Mouse (Mus musculus) limb, embryonic 12.5 days (tissue): ENCODE data around the gene Mfrp. TPM values are rescaled to one million over a fixed set of nuclear protein-coding genes. Genes with fewer than 3 reads are reported as not detected.

Experiments
- ATAC-seq: fragments of 200-750 bp; cut with Nextera tagmentation; 2 replicates; pipeline ENCODE4 v1.8.0; 2017; ENCODE audit warnings: low read depth, moderate TSS enrichment; ENCODE audit not compliant: insufficient number of reproducible peaks, insufficient read depth, low FRiP score, low TSS enrichment
- H3K27ac ChIP-seq: fragments of 300-500 bp; sonication (generic); 2 replicates; pipeline ENCODE4 v1.5.1; 2016; ENCODE audit warnings: mild to moderate bottlenecking, moderate library complexity
- H3K27me3 ChIP-seq: fragments of 300-500 bp; sonication (generic); 2 replicates; pipeline ENCODE4 v1.6.1; 2016; ENCODE audit warnings: mild to moderate bottlenecking, moderate library complexity
- H3K36me3 ChIP-seq: fragments of 300-500 bp; sonication (generic); 2 replicates; pipeline ENCODE4 v1.6.1; 2016; ENCODE audit warnings: mild to moderate bottlenecking, moderate library complexity
- H3K4me1 ChIP-seq: fragments of 300-500 bp; sonication (generic); replicated peaks from 2 replicates; pipeline ENCODE4 v1.6.1; 2016
- H3K4me2 ChIP-seq: fragments of 300-500 bp; sonication (generic); 2 replicates; pipeline ENCODE4 v1.6.1; 2016; ENCODE audit warnings: mild to moderate bottlenecking, moderate library complexity
- H3K4me3 ChIP-seq: fragments of 300-500 bp; sonication (generic); replicated peaks from 2 replicates; pipeline ENCODE4 v1.5.1; 2016; ENCODE audit warnings: mild to moderate bottlenecking
- H3K9ac ChIP-seq: fragments of 300-500 bp; sonication (generic); replicated peaks from 2 replicates; pipeline ENCODE4 v1.6.1; 2016; ENCODE audit warnings: mild to moderate bottlenecking, moderate library complexity
- H3K9me3 ChIP-seq: fragments of 300-500 bp; sonication (generic); 2 replicates; pipeline ENCODE4 v1.6.1; 2016; ENCODE audit warnings: mild to moderate bottlenecking, moderate library complexity
- WGBS: fragments of 180-500 bp; shearing (Covaris S2); methylation state at CpG from one replicate; pipeline ENCODE4 v1.1.7; 2016; 5-methylcytosine and 5-hydroxymethylcytosine counted together
- polyA plus RNA-seq: library from polyadenylated mRNA; unstranded; fragments of >200 nt; fragmentation: Nextera tagmentation; extraction: Ambion mirVana; gene quantifications from 2 replicates; pipeline ENCODE4 v1.2.1, GENCODE M21; 2016

Mfrp gene
- polyA plus RNA-seq, 1 experiment from 2014 or later, result 0.29 TPM

DNA sequence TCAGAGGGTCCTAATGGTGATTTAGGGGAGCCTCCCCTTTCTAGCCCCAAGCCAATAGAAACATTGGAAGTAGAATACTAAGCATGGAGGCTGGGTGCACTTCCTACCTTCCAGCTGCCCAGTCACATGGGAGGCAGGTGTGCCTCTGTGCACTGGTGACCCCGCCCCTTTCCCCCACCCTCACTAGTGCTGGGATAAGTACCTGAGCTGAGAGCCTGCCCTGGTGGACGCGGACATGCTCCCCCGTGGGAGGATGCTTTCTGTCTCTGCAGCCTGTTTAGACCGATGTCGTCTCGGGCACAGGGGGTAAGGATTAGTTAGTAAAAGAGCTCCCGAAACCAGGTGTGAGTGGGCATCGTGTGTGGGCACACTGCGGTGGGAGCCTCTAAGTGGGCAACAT lies 14.6 kb upstream of the Mfrp start:
- H3K36me3 ChIP-seq, result peaks cover 16% of the 10 kb centered on the region
- H3K27me3 ChIP-seq, result peaks cover 51% of the 10 kb centered on the region
- no peak overlapping the region for H3K9ac ChIP-seq
- ATAC-seq, result no peak
- H3K9me3 ChIP-seq, result no peaks in the 10 kb centered on the region
- no peak overlapping the region for H3K27ac ChIP-seq
- H3K4me1 ChIP-seq, result peaks cover 42% of the 10 kb centered on the region
- WGBS, result 41% methylated on average over 10 of the region's 10 CpGs
- H3K4me2 ChIP-seq, result no peak overlapping the region
- H3K4me3 ChIP-seq, result no peak overlapping the region

- Histone ChIP-seq H3K4me3 (no peak overlapping the region), H3K36me3 (peaks cover 21% of the 10 kb centered on the region), H3K4me1 (peaks cover 38% of the 10 kb centered on the region), H3K9ac (no peak overlapping the region), H3K27me3 (peaks cover 47% of the 10 kb centered on the region), H3K9me3 (no peaks in the 10 kb centered on the region), H3K4me2 (peak overlapping the region; percentile 11; the same call in 1 of the 2 replicates), H3K27ac (no peak overlapping the region)
- 4% methylated on average over 15 of the region's 15 CpGs for WGBS
- ATAC-seq, result no peak
Observed at GRCm38 (mm10) chr9:44087761-44088455, 13.6 kb upstream of the Mfrp start.

- H3K36me3 ChIP-seq, result peaks cover 28% of the 10 kb centered on the region
- H3K9me3 ChIP-seq, result no peaks in the 10 kb centered on the region
- H3K4me1 ChIP-seq, result peaks cover 32% of the 10 kb centered on the region
- H3K4me2 ChIP-seq, result no peak overlapping the region
- no peak for ATAC-seq
- no peak overlapping the region for H3K4me3 ChIP-seq
- H3K9ac ChIP-seq, result no peak overlapping the region
- 60% methylated on average over 12 of the region's 12 CpGs for WGBS
- peaks cover 35% of the 10 kb centered on the region for H3K27me3 ChIP-seq
- no peak overlapping the region for H3K27ac ChIP-seq
Observed at GRCm38 (mm10) chr9:44088877-44089608, 12.5 kb upstream of the Mfrp start.

DNA sequence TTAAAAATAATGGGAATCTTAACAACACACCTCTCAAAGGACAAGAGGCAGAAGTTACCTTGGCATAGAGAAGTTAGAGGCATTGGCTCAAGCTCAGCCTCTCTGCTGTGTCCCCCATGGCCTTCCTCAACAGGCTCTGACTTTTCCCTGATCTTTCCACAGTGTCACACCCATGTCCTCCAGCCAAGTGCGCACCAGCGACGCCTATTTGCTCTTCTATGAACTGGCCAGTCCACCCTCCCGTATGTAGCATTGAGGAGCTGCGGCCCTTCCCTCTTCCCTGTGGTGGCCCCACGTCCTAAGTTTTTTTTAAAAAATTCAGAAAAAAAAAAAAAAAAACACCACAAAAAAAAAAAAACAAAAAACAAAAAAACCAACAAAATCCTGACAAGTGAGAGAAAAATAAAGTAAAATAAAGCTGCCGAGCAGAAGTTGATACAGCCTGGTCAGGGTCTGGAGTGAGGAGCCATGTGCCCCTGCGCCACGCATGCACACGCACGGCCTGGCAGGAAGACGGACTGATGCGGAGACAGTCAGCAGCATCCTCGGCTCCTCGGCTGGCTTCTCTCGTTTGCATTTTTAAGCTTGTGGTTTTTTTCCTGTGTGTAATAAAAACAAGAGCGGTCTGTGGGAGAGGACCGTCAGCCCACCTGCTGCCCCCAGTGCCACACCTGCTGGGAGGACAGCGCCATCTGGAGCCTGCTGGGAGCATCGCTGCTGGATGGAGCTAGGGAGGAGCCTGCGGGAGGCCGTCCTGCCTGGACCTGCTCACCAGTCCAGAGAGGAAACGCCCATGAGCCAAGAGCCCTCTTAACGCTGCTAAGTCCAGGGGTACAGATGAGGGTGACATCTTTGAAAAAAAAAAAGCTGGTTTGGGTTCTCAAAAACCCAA lies 7.7 kb upstream of the Mfrp start:
- Histone ChIP-seq H3K27me3 (no peaks in the 10 kb centered on the region), H3K36me3 (peaks cover 28% of the 10 kb centered on the region), H3K4me1 (peaks cover 15% of the 10 kb centered on the region; the same call in 1 of the 2 replicates), H3K4me2 (no peak overlapping the region), H3K27ac (no peak overlapping the region), H3K9ac (no peak overlapping the region), H3K9me3 (no peaks in the 10 kb centered on the region), H3K4me3 (no peak overlapping the region)
- WGBS, result 42% methylated on average over 24 of the region's 24 CpGs
- ATAC-seq, result peak; percentile 77; the same call in 1 of the 2 replicates

DNA sequence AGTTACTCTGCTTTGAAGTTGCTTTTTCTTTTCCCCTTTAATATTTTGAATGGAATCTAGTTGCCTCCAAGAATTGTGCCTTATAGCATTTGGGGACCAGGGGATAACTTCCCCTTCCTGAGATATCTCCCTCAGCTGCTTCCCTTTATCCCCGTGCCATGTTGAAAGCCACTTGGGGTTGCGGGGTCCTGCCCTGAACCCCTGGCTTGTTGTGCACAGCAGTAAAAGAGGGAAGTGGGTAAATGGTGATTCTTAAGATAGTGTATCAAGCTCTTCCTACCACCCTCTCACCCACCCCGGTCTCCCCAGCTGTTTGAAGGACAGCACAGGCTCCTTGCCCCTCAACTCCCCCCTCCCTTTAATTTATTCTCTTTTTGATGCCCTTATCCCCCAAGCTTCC lies 6.8 kb upstream of the Mfrp start:
- peaks cover 15% of the 10 kb centered on the region; the same call in 1 of the 2 replicates for H3K4me1 ChIP-seq
- H3K9ac ChIP-seq, result no peak overlapping the region
- no peak overlapping the region for H3K4me3 ChIP-seq
- H3K4me2 ChIP-seq, result no peak overlapping the region
- 80% methylated on average over 3 of the region's 3 CpGs for WGBS
- no peaks in the 10 kb centered on the region for H3K9me3 ChIP-seq
- H3K27ac ChIP-seq, result no peak overlapping the region
- H3K27me3 ChIP-seq, result no peaks in the 10 kb centered on the region
- ATAC-seq, result no peak
- H3K36me3 ChIP-seq, result peaks cover 28% of the 10 kb centered on the region

DNA sequence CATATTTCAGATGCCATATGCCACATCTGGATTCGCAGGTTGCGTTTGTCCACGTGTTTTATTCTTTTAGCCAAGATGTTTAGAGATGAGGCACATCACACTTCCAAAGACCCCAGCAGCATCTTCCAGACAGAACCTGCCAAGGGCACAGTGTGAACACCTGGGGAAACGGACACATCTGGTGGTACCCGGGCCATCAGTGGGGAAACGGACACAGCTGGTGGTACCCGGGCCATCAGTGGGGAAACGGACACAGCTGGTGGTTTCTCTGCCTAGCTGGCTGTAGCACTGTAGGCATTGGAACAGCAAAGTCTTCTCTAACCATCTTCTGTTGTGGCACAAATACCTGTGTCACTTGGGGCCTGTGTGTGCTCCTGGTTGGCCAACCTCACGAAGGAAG lies 5.7 kb upstream of the Mfrp start:
- Histone ChIP-seq H3K4me1 (peaks cover 11% of the 10 kb centered on the region; the same call in 1 of the 2 replicates), H3K27ac (no peak overlapping the region), H3K36me3 (peaks cover 27% of the 10 kb centered on the region), H3K4me3 (no peak overlapping the region), H3K9me3 (no peaks in the 10 kb centered on the region), H3K27me3 (no peaks in the 10 kb centered on the region), H3K9ac (no peak overlapping the region), H3K4me2 (no peak overlapping the region)
- ATAC-seq, result no peak
- 84% methylated on average over 9 of the region's 9 CpGs for WGBS

DNA sequence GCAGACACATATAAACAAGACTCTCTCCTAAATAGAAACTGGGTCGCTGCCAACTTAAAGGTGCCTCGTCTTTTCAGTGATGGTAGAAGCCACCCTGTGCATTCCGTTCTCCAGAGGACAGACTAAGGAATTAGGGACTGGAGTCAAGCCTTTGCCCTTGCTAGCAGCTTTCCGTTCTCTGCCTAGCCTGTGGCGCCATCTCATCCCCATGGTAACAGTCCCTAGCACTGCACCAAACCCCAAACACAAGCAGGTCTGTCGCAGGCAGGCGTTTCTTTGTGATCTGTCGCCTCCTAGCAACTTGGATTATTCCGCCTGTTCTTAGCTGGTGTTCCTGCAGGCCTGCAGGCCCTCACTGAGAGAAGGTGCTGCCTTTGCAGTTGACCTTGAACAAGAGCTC lies 5.0 kb upstream of the Mfrp start:
- ATAC-seq, result no peak
- no peak overlapping the region for H3K4me2 ChIP-seq

GRCm38 (mm10) chr9:44104881-44105280 lies 3.4 kb downstream of the Mfrp start:
- H3K9me3 ChIP-seq, result no peaks in the 10 kb centered on the region
- no peak overlapping the region for H3K4me2 ChIP-seq
- H3K9ac ChIP-seq, result no peak overlapping the region
- no peaks in the 10 kb centered on the region; the same call in 1 of the 2 replicates for H3K27me3 ChIP-seq
- H3K27ac ChIP-seq, result no peak overlapping the region
- H3K4me3 ChIP-seq, result no peak overlapping the region
- no peak for ATAC-seq
- H3K4me1 ChIP-seq, result peaks cover 39% of the 10 kb centered on the region
- WGBS, result 94% methylated on average over 7 of the region's 7 CpGs
- H3K36me3 ChIP-seq, result peaks cover 60% of the 10 kb centered on the region

More for the DNA sequence above, 5.0 kb upstream of the Mfrp start:
- no peak overlapping the region for H3K4me3 ChIP-seq
- H3K27ac ChIP-seq, result no peak overlapping the region
- no peaks in the 10 kb centered on the region for H3K9me3 ChIP-seq
- no peak overlapping the region for H3K9ac ChIP-seq
- WGBS, result 32% methylated on average over 9 of the region's 9 CpGs
- peaks cover 21% of the 10 kb centered on the region for H3K36me3 ChIP-seq
- no peaks in the 10 kb centered on the region for H3K27me3 ChIP-seq
- peaks cover 11% of the 10 kb centered on the region; the same call in 1 of the 2 replicates for H3K4me1 ChIP-seq

DNA sequence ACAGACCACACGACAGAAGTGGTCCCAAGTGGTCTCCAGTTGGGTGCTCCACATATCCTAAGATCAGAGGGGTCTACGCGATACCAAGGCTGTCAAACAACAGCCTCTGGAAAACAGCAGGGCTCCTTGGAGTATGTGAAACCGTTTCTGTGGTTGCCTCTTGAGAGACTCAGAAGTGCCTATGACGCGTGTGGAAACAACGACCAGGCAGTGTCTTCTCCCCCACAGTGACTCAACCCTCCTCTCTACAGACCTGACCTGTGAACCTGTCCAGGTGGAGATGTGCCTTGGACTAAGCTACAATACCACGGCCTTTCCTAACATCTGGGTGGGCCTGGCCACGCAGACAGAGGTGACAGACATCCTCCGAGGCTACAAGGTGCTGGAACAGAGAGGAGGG lies 4.3 kb downstream of the Mfrp start:
- H3K27ac ChIP-seq, result no peak overlapping the region
- H3K9me3 ChIP-seq, result no peaks in the 10 kb centered on the region
- no peak overlapping the region for H3K4me2 ChIP-seq
- peaks cover 48% of the 10 kb centered on the region for H3K4me1 ChIP-seq
- WGBS, result 89% methylated on average over 10 of the region's 10 CpGs
- H3K27me3 ChIP-seq, result no peaks in the 10 kb centered on the region; the same call in 1 of the 2 replicates
- ATAC-seq, result no peak
- no peak overlapping the region; the same call in 1 of the 2 replicates for H3K9ac ChIP-seq
- peaks cover 60% of the 10 kb centered on the region for H3K36me3 ChIP-seq
- H3K4me3 ChIP-seq, result no peak overlapping the region

DNA sequence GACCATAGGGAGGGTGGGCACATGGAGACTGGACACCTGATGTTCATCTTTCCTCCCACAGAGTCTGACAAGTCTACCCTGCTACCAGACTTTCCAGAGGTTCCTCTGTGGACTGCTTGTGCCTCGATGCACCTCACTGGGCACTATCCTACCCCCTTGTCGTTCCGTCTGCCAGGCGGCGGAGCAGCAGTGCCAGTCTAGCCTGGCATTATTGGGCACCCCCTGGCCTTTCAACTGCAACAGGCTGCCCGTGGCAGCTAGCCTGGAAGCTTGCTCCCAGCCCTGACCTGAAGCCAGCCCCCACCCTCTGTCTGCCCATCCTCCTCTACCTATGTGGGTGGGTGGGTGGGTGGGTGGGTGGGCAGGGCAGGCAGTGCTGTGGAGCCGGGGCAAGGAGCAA lies 4.7 kb downstream of the Mfrp start:
- WGBS, result 92% methylated on average over 7 of the region's 7 CpGs
- Histone ChIP-seq H3K4me2 (no peak overlapping the region), H3K9ac (no peak overlapping the region; the same call in 1 of the 2 replicates), H3K9me3 (no peaks in the 10 kb centered on the region), H3K27ac (no peak overlapping the region), H3K36me3 (peaks cover 60% of the 10 kb centered on the region), H3K4me1 (peaks cover 50% of the 10 kb centered on the region), H3K27me3 (no peaks in the 10 kb centered on the region; the same call in 1 of the 2 replicates), H3K4me3 (no peak overlapping the region)
- ATAC-seq, result no peak

- Histone ChIP-seq H3K4me1 (peaks cover 50% of the 10 kb centered on the region), H3K4me2 (peak overlapping the region; percentile 42; the same call in 1 of the 2 replicates)
Observed at GRCm38 (mm10) chr9:44106596-44106995, 5.1 kb downstream of the Mfrp start.

More at GRCm38 (mm10) chr9:44106596-44106995, 5.1 kb downstream of the Mfrp start:
- Histone ChIP-seq H3K36me3 (peaks cover 59% of the 10 kb centered on the region), H3K27ac (no peak overlapping the region), H3K9me3 (no peaks in the 10 kb centered on the region), H3K27me3 (no peaks in the 10 kb centered on the region; the same call in 1 of the 2 replicates), H3K9ac (peak overlapping the region; percentile 31; the same call in 1 of the 2 replicates), H3K4me3 (no peak overlapping the region)
- no peak for ATAC-seq
- WGBS, result 83% methylated on average over 4 of the region's 4 CpGs
